Mouse (Mus musculus): Measurements from ENCODE around the gene Ogfr.

DNA sequence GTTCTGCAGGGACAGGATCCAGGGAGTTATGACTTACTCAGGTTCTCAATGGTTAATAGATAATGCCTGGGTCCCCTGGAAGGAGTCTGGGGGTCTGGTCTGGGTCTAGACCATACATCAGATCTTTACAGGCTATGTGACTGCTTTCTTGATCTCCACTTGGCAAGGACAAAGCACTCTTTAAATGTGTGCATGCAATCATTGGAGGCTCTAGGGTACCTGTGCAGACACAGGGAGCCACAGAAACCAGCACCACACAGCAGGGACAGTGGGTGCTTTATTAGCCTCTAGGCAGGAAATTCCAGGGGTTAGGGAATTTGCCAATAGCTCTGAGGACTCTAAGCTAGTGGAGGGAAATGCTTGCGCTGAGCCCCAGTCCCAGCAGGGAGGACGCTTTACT, 22.8 kb downstream of the Ogfr start:
- no peak for TF ChIP-seq CTCF (IDR thresholded peaks at IDR 0.05; ENCODE audit: low read depth, low read length)
- no peak for TF ChIP-seq GATA1 (IDR thresholded peaks at IDR 0.05; ENCODE audit: borderline replicate concordance, low read length)
- no peak for TF ChIP-seq TAL1 (conservative IDR thresholded peaks at IDR 0.05; ENCODE audit: low read depth, low read length)
- no peak for TF ChIP-seq POLR2AphosphoS5 (IDR thresholded peaks at IDR 0.05; ENCODE audit: insufficient replicate concordance, low read depth, low read length)
